Mouse (Mus musculus) intestine, embryonic 14.5 days (tissue): ENCODE data around the gene Gpam. TPM values are rescaled to one million over a fixed set of nuclear protein-coding genes. Genes with fewer than 3 reads are reported as not detected.
A peak's percentile ranks its signal among the peaks of the same experiment; 100 is the strongest.

Source experiments
- ATAC-seq: fragments of 200-750 bp; cut with Nextera tagmentation; replicated peaks from 2 replicates; pipeline ENCODE4 v1.8.0; 2017; ENCODE audit warnings: low read depth, moderate number of reproducible peaks, moderate TSS enrichment, moderate library complexity; ENCODE audit not compliant: low FRiP score, low TSS enrichment
- DNase-seq: peaks from one replicate; pipeline ENCODE4 v3.0.0-alpha.2; 2018; ENCODE audit warnings: low spot score
- H3K27ac ChIP-seq: fragments of 300-500 bp; sonication (generic); 2 replicates; pipeline ENCODE4 v1.5.1; 2014; ENCODE audit warnings: low read depth, mild to moderate bottlenecking, control low read depth
- H3K27me3 ChIP-seq: fragments of 300-500 bp; sonication (generic); replicated peaks from 2 replicates; pipeline ENCODE4 v1.6.1; 2014; ENCODE audit warnings: low read length, control low read depth; ENCODE audit not compliant: control insufficient read depth, insufficient read depth
- H3K36me3 ChIP-seq: fragments of 300-500 bp; sonication (generic); 2 replicates; pipeline ENCODE4 v1.6.1; 2014; ENCODE audit warnings: low read length, control low read depth; ENCODE audit not compliant: control insufficient read depth, insufficient read depth
- H3K4me1 ChIP-seq: fragments of 300-500 bp; sonication (generic); replicated peaks from 2 replicates; pipeline ENCODE4 v1.6.1; 2014; ENCODE audit warnings: low read length, control low read depth, mixed read lengths; ENCODE audit not compliant: control insufficient read depth, insufficient read depth
- H3K4me2 ChIP-seq: fragments of 300-500 bp; sonication (generic); 2 replicates; pipeline ENCODE4 v1.6.1; 2014; ENCODE audit warnings: low read length
- H3K4me3 ChIP-seq: fragments of 300-500 bp; sonication (generic); 2 replicates; pipeline ENCODE4 v1.5.1; 2014; ENCODE audit warnings: low read depth, low read length, control low read depth, mixed read lengths
- H3K9ac ChIP-seq: fragments of 300-500 bp; sonication (generic); 2 replicates; pipeline ENCODE4 v1.6.1; 2014; ENCODE audit warnings: mild to moderate bottlenecking, low read length
- H3K9me3 ChIP-seq: fragments of 300-500 bp; sonication (generic); 2 replicates; pipeline ENCODE4 v1.6.1; 2016; ENCODE audit warnings: low read length, control low read depth; ENCODE audit not compliant: control insufficient read depth
- WGBS: fragments of 180-500 bp; shearing (Covaris S2); extraction: QIAGEN DNeasy Blood & Tissue Kit; methylation state at CpG from one replicate; pipeline ENCODE4 v1.1.7; 2014; 5-methylcytosine and 5-hydroxymethylcytosine counted together
- polyA plus RNA-seq: library from polyadenylated mRNA; unstranded; fragments of >200 nt; fragmentation: Nextera tagmentation; extraction: Ambion mirVana; gene quantifications from 2 replicates; pipeline ENCODE4 v1.2.1, GENCODE M21; 2014

Gene Gpam
- polyA plus RNA-seq, 1 experiment from 2014 or later: 22.6 TPM

- no peaks in the 10 kb centered on the region for H3K9me3 ChIP-seq
- no peak overlapping the region for H3K9ac ChIP-seq
- H3K4me2 ChIP-seq: no peak overlapping the region
- H3K27ac ChIP-seq: no peak overlapping the region
- no peak overlapping the region for H3K4me3 ChIP-seq
- H3K36me3 ChIP-seq: peaks cover 96% of the 10 kb centered on the region
- ATAC-seq (no peak), DNase-seq (no peak)
- H3K27me3 ChIP-seq: no peaks in the 10 kb centered on the region
- no peaks in the 10 kb centered on the region for H3K4me1 ChIP-seq
- WGBS: 80% methylated on average over 4 of the region's 4 CpGs
Measured at GRCm38 (mm10) chr19:55084971-55085856, 41.8 kb downstream of the Gpam start.

- ATAC-seq: no peak
Measured at GRCm38 (mm10) chr19:55076822-55077221, 50.2 kb downstream of the Gpam start.

DNA sequence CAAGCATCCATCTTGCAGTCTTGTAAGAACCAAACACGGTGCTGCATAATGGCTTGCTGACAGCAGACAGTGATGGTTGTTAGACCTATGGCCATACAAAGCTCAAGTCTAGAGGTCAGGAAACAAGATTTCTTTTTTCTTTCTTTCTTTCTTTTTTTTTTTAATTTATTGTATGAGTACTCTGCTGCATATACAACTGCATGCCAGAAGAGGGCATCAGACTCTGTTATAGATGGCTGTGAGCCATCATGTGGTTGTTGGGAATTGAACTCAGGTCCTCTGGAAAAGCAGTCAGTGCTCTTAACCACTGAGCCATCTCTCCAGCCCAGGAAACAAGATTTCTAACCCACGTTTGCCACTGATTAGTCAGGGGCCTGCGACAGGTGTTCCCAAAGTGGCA, 54.0 kb downstream of the Gpam start:
- Histone ChIP-seq H3K27ac (no peak overlapping the region), H3K4me3 (no peak overlapping the region), H3K9ac (no peak overlapping the region), H3K36me3 (peaks cover 96% of the 10 kb centered on the region), H3K4me1 (no peaks in the 10 kb centered on the region), H3K9me3 (no peaks in the 10 kb centered on the region), H3K4me2 (no peak overlapping the region), H3K27me3 (no peaks in the 10 kb centered on the region)
- no peak for ATAC-seq
- 82% methylated on average over 3 of the region's 3 CpGs for WGBS
- DNase-seq: no peak

More at GRCm38 (mm10) chr19:55076822-55077221, 50.2 kb downstream of the Gpam start:
- H3K36me3 ChIP-seq: peaks cover 96% of the 10 kb centered on the region
- DNase-seq: no peak
- H3K4me3 ChIP-seq: no peak overlapping the region
- H3K4me2 ChIP-seq: no peak overlapping the region
- no peaks in the 10 kb centered on the region for H3K4me1 ChIP-seq
- H3K27me3 ChIP-seq: no peaks in the 10 kb centered on the region
- no peak overlapping the region for H3K27ac ChIP-seq
- no peaks in the 10 kb centered on the region for H3K9me3 ChIP-seq
- 87% methylated on average over 8 of the region's 8 CpGs for WGBS
- no peak overlapping the region for H3K9ac ChIP-seq

DNA sequence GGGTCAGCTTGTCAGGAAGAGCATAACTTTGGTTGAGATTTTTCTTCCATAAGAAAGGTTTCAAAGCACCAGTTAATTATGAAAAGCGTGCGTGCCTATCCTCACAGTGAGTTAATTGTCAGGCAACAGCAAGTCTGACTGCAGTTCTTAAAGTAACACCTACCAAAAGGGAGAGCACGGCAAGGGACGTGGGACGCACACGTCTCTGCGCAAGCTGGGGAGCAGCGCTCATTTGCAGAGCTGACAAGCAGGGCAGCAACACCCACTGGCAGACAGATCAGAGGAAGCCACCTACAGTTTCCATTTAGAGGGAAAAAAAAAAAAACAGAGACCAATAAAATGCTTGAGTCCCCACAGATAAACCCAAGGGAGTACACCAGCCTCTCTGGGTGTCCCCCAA, 58.0 kb downstream of the Gpam start:
- DNase-seq (no peak), ATAC-seq (no peak)
- Histone ChIP-seq H3K27me3 (no peaks in the 10 kb centered on the region), H3K4me2 (no peak overlapping the region), H3K9ac (no peak overlapping the region), H3K36me3 (peaks cover 63% of the 10 kb centered on the region), H3K27ac (no peak overlapping the region), H3K9me3 (no peaks in the 10 kb centered on the region), H3K4me1 (no peaks in the 10 kb centered on the region), H3K4me3 (no peak overlapping the region)
- 90% methylated on average over 8 of the region's 8 CpGs for WGBS

- 23% methylated on average over 6 of the region's 6 CpGs for WGBS
- ATAC-seq: 0 out of 2 replicates have a peak, but pooled peaks have one; percentile 34
- no peak overlapping the region for H3K27ac ChIP-seq
- no peak overlapping the region for H3K9ac ChIP-seq
- no peaks in the 10 kb centered on the region for H3K27me3 ChIP-seq
- H3K36me3 ChIP-seq: peaks cover 8% of the 10 kb centered on the region; the same call in 1 of the 2 replicates
- H3K4me2 ChIP-seq: peak overlapping the region; percentile 21
- DNase-seq: peak; percentile 61
- H3K4me3 ChIP-seq: no peak overlapping the region
- 0 out of 2 replicates have a peak, but pooled peaks cover 3% of the 10 kb centered on the region for H3K4me1 ChIP-seq
- H3K9me3 ChIP-seq: peaks cover 8% of the 10 kb centered on the region; the same call in 1 of the 2 replicates
Measured at GRCm38 (mm10) chr19:55063272-55063671, 63.8 kb downstream of the Gpam start.

DNA sequence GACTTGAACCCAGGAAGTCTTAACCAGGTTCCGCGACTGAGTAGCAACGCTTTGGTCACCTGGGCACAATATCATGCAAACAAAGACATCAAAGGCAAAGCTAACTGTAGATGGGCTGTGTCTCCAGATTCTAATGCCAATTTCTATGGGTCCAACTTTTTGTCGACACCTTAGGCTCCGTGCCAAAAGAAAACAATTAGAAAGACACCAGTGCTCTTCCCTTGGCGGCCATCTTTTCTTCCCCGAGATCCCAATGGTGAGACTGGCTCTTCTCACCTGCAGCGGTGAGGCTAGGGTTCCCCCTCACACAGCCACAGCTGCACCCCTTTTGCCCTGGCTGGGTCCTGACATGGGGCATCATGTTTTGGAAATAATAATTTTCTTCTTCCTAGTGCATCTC, 64.5 kb downstream of the Gpam start:
- WGBS: 83% methylated on average over 8 of the region's 8 CpGs
- Histone ChIP-seq H3K27ac (no peak overlapping the region), H3K27me3 (no peaks in the 10 kb centered on the region), H3K36me3 (peaks cover 2% of the 10 kb centered on the region; the same call in 1 of the 2 replicates), H3K9me3 (peaks cover 8% of the 10 kb centered on the region; the same call in 1 of the 2 replicates), H3K4me3 (no peak overlapping the region), H3K9ac (no peak overlapping the region), H3K4me2 (no peak overlapping the region), H3K4me1 (0 out of 2 replicates have a peak, but pooled peaks cover 3% of the 10 kb centered on the region)
- ATAC-seq: 0 out of 2 replicates have a peak, but pooled peaks have one; percentile 16
- no peak for DNase-seq

GRCm38 (mm10) chr19:55061951-55062350, 65.1 kb downstream of the Gpam start:
- Histone ChIP-seq H3K27ac (no peak overlapping the region), H3K4me1 (0 out of 2 replicates have a peak, but pooled peaks cover 3% of the 10 kb centered on the region), H3K4me3 (no peak overlapping the region), H3K4me2 (no peak overlapping the region), H3K36me3 (no peaks in the 10 kb centered on the region), H3K9ac (no peak overlapping the region), H3K9me3 (peaks cover 8% of the 10 kb centered on the region; the same call in 1 of the 2 replicates), H3K27me3 (no peaks in the 10 kb centered on the region)
- WGBS: 28% methylated on average over 4 of the region's 5 CpGs
- peak; percentile 71 for DNase-seq
- ATAC-seq: no peak

GRCm38 (mm10) chr19:55061447-55061901, 65.6 kb downstream of the Gpam start:
- 8% methylated on average over 14 of the region's 14 CpGs for WGBS
- Histone ChIP-seq H3K27me3 (no peaks in the 10 kb centered on the region), H3K4me2 (peak overlapping the region; percentile 48), H3K9me3 (peaks cover 8% of the 10 kb centered on the region; the same call in 1 of the 2 replicates), H3K36me3 (no peaks in the 10 kb centered on the region), H3K4me3 (no peak overlapping the region; the same call in 1 of the 2 replicates), H3K9ac (no peak overlapping the region), H3K4me1 (0 out of 2 replicates have a peak, but pooled peaks cover 3% of the 10 kb centered on the region), H3K27ac (no peak overlapping the region)
- DNase-seq (peak; percentile 70), ATAC-seq (peak; percentile 51; the same call in 1 of the 2 replicates)
